Mouse (Mus musculus): ENCODE data around the gene Gm21818. TPM values are rescaled to one million over a fixed set of nuclear protein-coding genes. Genes with fewer than 3 reads are reported as not detected.

Gene Gm21818
- polyA plus RNA-seq (2015; fragmentation: Illumina TruSeq; extraction: RNeasy Lipid Tissue Mini Kit (QIAGEN cat#74804); ENCODE audit: low read depth, low replicate concordance), result not detected

GRCm38 (mm10) chr13:120172133-120172532 lies at the start of gene Gm21818:
Gene Gm21818 (plus strand): TSS chr13:120172433.

GRCm38 (mm10) chr13:120139946-120140345 lies 32.3 kb upstream of the Gm21818 start, which contains the start of gene Gm20767:
Gene Gm20767 (plus strand): TSS chr13:120140246.

GRCm38 (mm10) chr13:120215847-120216246 lies 43.6 kb downstream of the Gm21818 start, which contains the start of gene Gm21762:
Gene Gm21762 (minus strand): TSS chr13:120215947.

Other genes with a start within 250 kb of the Gm21818 start
- not detected for gene Gm21761, start 243.2 kb upstream of the Gm21818 start, polyA plus RNA-seq (2015; fragmentation: Illumina TruSeq; extraction: RNeasy Lipid Tissue Mini Kit (QIAGEN cat#74804); ENCODE audit: low read depth, low replicate concordance)
- gene B020031M17Rik, start 221.6 kb upstream of the Gm21818 start, polyA plus RNA-seq (2015; fragmentation: Illumina TruSeq; extraction: RNeasy Lipid Tissue Mini Kit (QIAGEN cat#74804); ENCODE audit: low read depth, low replicate concordance), result not detected
- not detected for gene Gm36079, start 145.4 kb upstream of the Gm21818 start, polyA plus RNA-seq (2015; fragmentation: Illumina TruSeq; extraction: RNeasy Lipid Tissue Mini Kit (QIAGEN cat#74804); ENCODE audit: low read depth, low replicate concordance)
- gene Gm21188, start 120.2 kb upstream of the Gm21818 start, polyA plus RNA-seq (2015; fragmentation: Illumina TruSeq; extraction: RNeasy Lipid Tissue Mini Kit (QIAGEN cat#74804); ENCODE audit: low read depth, low replicate concordance), result not detected
- not detected for gene Gm20767, start 32.2 kb upstream of the Gm21818 start, polyA plus RNA-seq (2015; fragmentation: Illumina TruSeq; extraction: RNeasy Lipid Tissue Mini Kit (QIAGEN cat#74804); ENCODE audit: low read depth, low replicate concordance)
- not detected for gene Gm21762, start 43.5 kb downstream of the Gm21818 start, polyA plus RNA-seq (2015; fragmentation: Illumina TruSeq; extraction: RNeasy Lipid Tissue Mini Kit (QIAGEN cat#74804); ENCODE audit: low read depth, low replicate concordance)
- gene Gm21731, start 66.7 kb downstream of the Gm21818 start, polyA plus RNA-seq (2015; fragmentation: Illumina TruSeq; extraction: RNeasy Lipid Tissue Mini Kit (QIAGEN cat#74804); ENCODE audit: low read depth, low replicate concordance), result not detected
- not detected for gene AF067061, start 90.7 kb downstream of the Gm21818 start, polyA plus RNA-seq (2015; fragmentation: Illumina TruSeq; extraction: RNeasy Lipid Tissue Mini Kit (QIAGEN cat#74804); ENCODE audit: low read depth, low replicate concordance)
- gene BC147527, start 128.0 kb downstream of the Gm21818 start, polyA plus RNA-seq (2015; fragmentation: Illumina TruSeq; extraction: RNeasy Lipid Tissue Mini Kit (QIAGEN cat#74804); ENCODE audit: low read depth, low replicate concordance), result not detected
- not detected for gene Tcstv3, start 144.4 kb downstream of the Gm21818 start, polyA plus RNA-seq (2015; fragmentation: Illumina TruSeq; extraction: RNeasy Lipid Tissue Mini Kit (QIAGEN cat#74804); ENCODE audit: low read depth, low replicate concordance)

Measured in brain, adult 10 weeks (tissue).